Mouse (Mus musculus) brown adipose tissue, adult 24 weeks (tissue): ENCODE results near the gene Mcidas. TPM values are rescaled to one million over a fixed set of nuclear protein-coding genes. Genes with fewer than 3 reads are reported as not detected.

Experiments used
- H3K27ac ChIP-seq: fragments of 200-500 bp; replicated peaks from 2 replicates; pipeline ENCODE4 v1.5.1; 2012; ENCODE audit warnings: low read depth, mild to moderate bottlenecking, low read length
- H3K4me1 ChIP-seq: fragments of 200-500 bp; 2 replicates; pipeline ENCODE4 v1.6.1; 2012; ENCODE audit warnings: low read length, mixed read lengths; ENCODE audit not compliant: control insufficient read depth, insufficient read depth, insufficient read length
- H3K4me3 ChIP-seq: fragments of 200-500 bp; 2 replicates; pipeline ENCODE4 v1.5.1; 2012; ENCODE audit warnings: low read depth, mild to moderate bottlenecking, low read length, moderate library complexity; ENCODE audit not compliant: insufficient read depth
- polyA plus RNA-seq: library from polyadenylated mRNA; stranded (reverse); fragments of >200 nt; gene quantifications from 2 replicates; pipeline ENCODE4 v1.2.4, GENCODE M21; 2012; ENCODE audit not compliant: missing spikeins, insufficient read depth, insufficient read length

The Mcidas gene
- not detected in 2 replicates for polyA plus RNA-seq

- peak within 1 kb of the TSS; percentile 38 for H3K4me3 ChIP-seq
- 0 out of 2 replicates have a peak, but pooled peaks cover 3% of the 10 kb centered on the region for H3K4me1 ChIP-seq
- no peak within 1 kb of the TSS for H3K27ac ChIP-seq
Measured at GRCm38 (mm10) chr13:112993531-112994152, at the start of gene Mcidas. Mcidas (plus strand) TSS chr13:112993845.

DNA sequence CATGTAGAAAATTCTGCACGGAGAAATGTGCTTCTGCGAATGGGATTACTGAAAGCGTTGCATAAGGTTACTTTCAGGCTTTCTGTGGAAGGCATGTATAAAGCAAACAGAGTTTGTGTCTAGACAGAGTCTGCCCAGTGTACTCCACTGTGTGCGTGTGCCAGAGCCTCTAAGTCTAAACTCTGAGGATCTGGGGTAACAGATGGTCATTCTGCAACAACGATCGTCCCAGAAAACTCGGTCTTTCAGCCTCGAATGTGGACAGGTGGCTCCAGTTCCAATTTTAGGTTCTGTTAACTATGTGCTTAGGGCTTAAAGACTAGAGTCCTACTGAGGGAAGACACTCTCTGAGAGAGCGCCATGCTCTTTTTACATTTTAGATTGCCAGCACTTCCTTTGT is 48.3 kb upstream of the Mcidas start:
- Histone ChIP-seq H3K4me3 (no peak overlapping the region), H3K4me1 (no peaks in the 10 kb centered on the region), H3K27ac (no peak overlapping the region)

- no peaks in the 10 kb centered on the region for H3K4me1 ChIP-seq
- H3K27ac ChIP-seq = no peak overlapping the region
- H3K4me3 ChIP-seq = no peak overlapping the region
Measured at GRCm38 (mm10) chr13:112945900-112946299, 47.7 kb upstream of the Mcidas start.

DNA sequence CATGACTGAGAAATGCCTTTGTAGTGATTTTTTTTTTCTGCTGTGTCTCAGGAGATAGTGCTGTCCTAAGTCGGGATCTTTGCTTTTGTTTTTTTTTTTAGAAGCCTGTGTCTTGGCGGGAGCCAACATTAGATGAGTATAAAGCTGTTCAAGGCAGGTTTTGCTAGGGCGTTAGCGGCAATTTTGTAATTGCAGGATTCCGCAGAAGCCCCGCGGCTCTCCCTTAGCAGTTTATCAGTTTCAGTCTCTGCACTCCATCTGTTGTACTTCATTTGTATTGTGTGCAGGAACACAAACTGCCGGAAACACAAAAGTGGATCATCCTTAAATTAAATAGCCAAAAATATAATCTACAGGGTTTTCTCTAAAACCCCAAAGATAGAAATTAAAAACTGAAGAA is 39.6 kb upstream of the Mcidas start:
- Histone ChIP-seq H3K27ac (no peak overlapping the region), H3K4me3 (no peak overlapping the region), H3K4me1 (no peaks in the 10 kb centered on the region)

DNA sequence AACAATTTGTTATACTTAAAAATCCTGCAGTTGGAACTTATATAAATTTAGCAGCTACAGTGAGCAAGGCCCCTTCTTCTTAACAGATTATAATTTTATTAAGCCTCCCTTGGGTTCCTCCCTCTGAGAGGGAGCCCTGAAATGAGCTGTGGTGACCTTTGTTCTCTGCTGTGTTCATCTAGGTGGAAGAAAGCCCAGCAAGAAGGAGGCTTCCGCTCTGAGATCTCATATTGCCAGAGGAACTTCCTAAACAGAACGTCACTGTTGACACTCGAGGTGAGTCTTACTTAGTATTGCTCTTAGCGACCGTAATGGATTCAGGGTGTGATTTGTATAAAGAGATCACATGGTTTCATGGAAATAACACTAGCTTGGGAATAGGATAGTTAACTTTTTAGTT is 30.6 kb upstream of the Mcidas start:
- H3K4me1 ChIP-seq = no peaks in the 10 kb centered on the region
- H3K27ac ChIP-seq = no peak overlapping the region

GRCm38 (mm10) chr13:112964421-112964820 is 29.2 kb upstream of the Mcidas start:
- Histone ChIP-seq H3K4me3 (no peak overlapping the region), H3K27ac (no peak overlapping the region), H3K4me1 (no peaks in the 10 kb centered on the region)

More for the DNA sequence above, 30.6 kb upstream of the Mcidas start:
- no peak overlapping the region for H3K4me3 ChIP-seq

DNA sequence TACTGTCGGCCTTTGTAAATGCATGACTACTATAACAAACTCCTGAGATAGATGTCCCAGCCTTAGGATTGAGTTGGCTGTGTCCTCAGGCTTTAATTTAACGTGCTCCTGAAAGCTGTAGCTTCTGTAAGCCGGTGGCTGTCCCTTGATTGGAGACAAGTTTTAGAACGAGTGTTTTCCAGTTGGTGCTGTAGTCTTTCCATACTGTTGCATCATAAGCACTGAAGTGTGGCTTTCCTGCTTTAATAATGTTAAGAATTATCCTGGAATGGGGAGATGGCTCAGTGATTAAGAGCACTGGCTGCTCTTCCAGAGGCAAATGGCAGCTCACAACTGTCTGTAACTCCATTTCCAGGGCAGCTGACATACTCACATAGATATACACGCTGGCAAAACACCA is 26.4 kb upstream of the Mcidas start:
- no peak overlapping the region for H3K27ac ChIP-seq
- H3K4me3 ChIP-seq = no peak overlapping the region
- H3K4me1 ChIP-seq = no peaks in the 10 kb centered on the region

GRCm38 (mm10) chr13:112976720-112977119 is 16.9 kb upstream of the Mcidas start:
- Histone ChIP-seq H3K4me1 (no peaks in the 10 kb centered on the region), H3K4me3 (no peak overlapping the region), H3K27ac (no peak overlapping the region)

- Histone ChIP-seq H3K27ac (no peak overlapping the region), H3K4me3 (no peak overlapping the region), H3K4me1 (no peaks in the 10 kb centered on the region)
Measured at GRCm38 (mm10) chr13:112985605-112986450, 7.8 kb upstream of the Mcidas start.

DNA sequence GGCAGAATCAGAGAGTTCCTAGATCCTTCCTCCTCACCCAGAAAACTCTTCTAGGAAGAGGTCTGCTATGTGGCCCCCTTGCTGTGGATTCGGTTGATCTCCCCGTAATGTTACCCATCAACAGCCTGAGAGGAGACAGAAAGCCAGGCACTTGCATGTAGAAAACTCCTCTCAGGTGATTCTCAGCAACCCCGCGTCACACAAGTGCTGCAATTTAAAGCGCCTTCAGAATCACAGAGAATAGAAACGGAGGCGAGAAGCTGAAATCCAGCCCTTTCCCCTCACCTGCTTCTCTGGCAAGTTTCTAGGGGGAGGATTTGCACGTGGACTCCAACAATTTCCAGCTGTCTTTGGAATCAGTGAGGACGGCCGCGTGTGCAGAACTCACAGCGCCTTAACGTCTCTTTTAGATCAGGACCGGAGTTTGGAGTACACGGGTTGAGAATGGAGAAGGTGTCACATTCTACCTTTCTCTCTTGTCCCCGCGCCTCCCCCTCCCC is 7.1 kb upstream of the Mcidas start:
- H3K4me3 ChIP-seq = no peak overlapping the region
- no peak overlapping the region for H3K27ac ChIP-seq
- no peaks in the 10 kb centered on the region for H3K4me1 ChIP-seq

GRCm38 (mm10) chr13:112987532-112987943 is 6.1 kb upstream of the Mcidas start, which contains the start of gene Ccno:
Ccno (plus strand) TSS chr13:112987802.
- H3K4me3 ChIP-seq = peak within 1 kb of the TSS; percentile 56
- H3K27ac ChIP-seq = no peak within 1 kb of the TSS
- no peaks in the 10 kb centered on the region for H3K4me1 ChIP-seq

- H3K27ac ChIP-seq = no peak overlapping the region
- no peaks in the 10 kb centered on the region for H3K4me1 ChIP-seq
- peak overlapping the region; percentile 56 for H3K4me3 ChIP-seq
Measured at GRCm38 (mm10) chr13:112987991-112988390, 5.7 kb upstream of the Mcidas start.

GRCm38 (mm10) chr13:112988866-112989265 is 4.8 kb upstream of the Mcidas start:
- H3K27ac ChIP-seq = no peak overlapping the region
- 0 out of 2 replicates have a peak, but pooled peaks cover 3% of the 10 kb centered on the region for H3K4me1 ChIP-seq
- H3K4me3 ChIP-seq = peak overlapping the region; percentile 4; the same call in 1 of the 2 replicates

DNA sequence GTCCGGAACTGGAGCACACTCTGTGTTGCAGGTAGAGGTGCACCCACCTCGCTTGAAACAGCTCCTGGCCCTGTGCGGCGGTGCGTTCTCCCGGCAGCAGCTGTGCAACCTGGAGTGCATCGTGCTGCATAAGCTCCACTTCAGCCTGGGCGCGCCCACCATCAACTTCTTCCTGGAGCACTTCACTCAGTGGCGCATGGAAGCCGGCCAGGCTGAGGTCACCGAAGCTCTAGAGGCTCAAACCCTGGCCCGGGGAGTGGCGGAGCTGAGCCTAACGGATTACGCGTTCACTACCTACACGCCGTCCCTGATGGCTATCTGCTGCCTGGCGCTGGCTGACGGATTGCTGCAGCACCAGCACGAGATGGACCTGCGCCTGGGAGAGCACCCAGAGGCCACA is 4.1 kb upstream of the Mcidas start:
- 0 out of 2 replicates have a peak, but pooled peaks cover 3% of the 10 kb centered on the region for H3K4me1 ChIP-seq

GRCm38 (mm10) chr13:112990346-112990745 is 3.3 kb upstream of the Mcidas start:
- Histone ChIP-seq H3K27ac (no peak overlapping the region), H3K4me1 (0 out of 2 replicates have a peak, but pooled peaks cover 3% of the 10 kb centered on the region), H3K4me3 (no peak overlapping the region)

More for the DNA sequence above, 4.1 kb upstream of the Mcidas start:
- Histone ChIP-seq H3K4me3 (no peak overlapping the region), H3K27ac (no peak overlapping the region)
